Mouse (Mus musculus) layer of hippocampus, adult 6 months (tissue): ENCODE measurements around the gene Zfp764. TPM values are rescaled to one million over a fixed set of nuclear protein-coding genes. Genes with fewer than 3 reads are reported as not detected.

Source experiments
- long read RNA-seq, 2 experiments: library from polyadenylated mRNA; unstranded; transcript quantifications; one replicate each; pipeline ENCODE4 v2.0.0; 2019 to 2020
- polyA plus RNA-seq: library from polyadenylated mRNA; unstranded; fragments of <200 nt; fragmentation: Nextera tagmentation; gene quantifications from 2 replicates; pipeline ENCODE4 v1.2.3, GENCODE M21; 2021

Zfp764 gene
- polyA plus RNA-seq = 2.1 and 3.2 TPM in 2 replicates
- long read RNA-seq, experiment 1, partial matches to known transcripts = 1 of 6 reads
- long read RNA-seq, experiment 1, other reads (novel, unspliced or antisense) = 2 of 6 reads
- long read RNA-seq, experiment 2, transcript Zfp764-201 (3 exons, 2,508 nt) = major isoform, 10 of 19 reads
- long read RNA-seq, experiment 2, partial matches to known transcripts = 4 of 19 reads
- long read RNA-seq, experiment 2, other reads (novel, unspliced or antisense) = 5 of 19 reads

DNA sequence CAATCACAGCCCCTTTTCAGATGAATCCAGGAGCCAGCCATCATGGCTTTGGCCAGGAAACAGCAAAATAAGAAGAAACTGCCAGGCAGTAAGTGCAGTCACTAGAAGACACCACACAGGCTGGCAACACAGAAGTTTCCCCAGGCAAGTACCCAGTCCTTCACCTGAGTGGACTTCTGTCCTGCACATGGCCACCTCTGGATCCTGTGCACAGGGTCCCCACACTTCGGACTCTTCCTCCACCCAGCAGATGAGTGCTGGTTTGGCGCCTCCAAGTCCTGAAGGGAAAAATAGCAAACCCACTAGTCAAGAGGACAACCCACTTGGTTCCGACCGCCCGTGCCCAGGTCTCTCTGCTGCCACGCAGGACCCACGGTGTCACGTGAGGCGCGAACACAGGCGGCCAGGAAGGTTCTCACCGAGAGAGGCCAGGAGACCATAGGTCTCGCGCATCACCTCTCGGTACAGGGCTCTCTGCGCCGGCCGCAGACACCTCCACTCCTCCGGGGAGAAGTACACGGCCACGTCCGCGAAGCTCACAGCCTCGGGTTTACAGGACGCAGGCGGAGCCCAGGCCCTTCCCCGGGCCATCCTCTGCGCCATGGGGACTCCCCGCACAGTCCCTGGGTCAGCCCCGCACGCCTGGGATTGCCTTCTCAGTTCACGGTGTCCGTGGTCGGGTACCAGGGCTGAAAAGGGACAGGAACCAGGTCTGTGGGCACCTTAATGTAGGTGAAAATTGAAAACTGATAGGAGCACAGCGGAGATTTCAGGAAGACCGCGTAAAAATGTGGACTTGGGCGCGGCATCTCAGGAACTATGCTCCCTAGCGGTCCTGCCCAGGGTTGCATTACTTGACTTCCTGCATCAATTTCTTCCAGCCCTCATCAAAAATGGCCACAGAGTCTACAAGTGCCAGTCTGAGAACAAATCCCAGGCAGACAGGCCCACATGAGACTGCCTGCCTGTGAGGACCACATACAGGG is at the start of gene Zfp764:
Gene Zfp764, minus strand, starts transcription at position 821 of the 986 bp plus-strand sequence.

DNA sequence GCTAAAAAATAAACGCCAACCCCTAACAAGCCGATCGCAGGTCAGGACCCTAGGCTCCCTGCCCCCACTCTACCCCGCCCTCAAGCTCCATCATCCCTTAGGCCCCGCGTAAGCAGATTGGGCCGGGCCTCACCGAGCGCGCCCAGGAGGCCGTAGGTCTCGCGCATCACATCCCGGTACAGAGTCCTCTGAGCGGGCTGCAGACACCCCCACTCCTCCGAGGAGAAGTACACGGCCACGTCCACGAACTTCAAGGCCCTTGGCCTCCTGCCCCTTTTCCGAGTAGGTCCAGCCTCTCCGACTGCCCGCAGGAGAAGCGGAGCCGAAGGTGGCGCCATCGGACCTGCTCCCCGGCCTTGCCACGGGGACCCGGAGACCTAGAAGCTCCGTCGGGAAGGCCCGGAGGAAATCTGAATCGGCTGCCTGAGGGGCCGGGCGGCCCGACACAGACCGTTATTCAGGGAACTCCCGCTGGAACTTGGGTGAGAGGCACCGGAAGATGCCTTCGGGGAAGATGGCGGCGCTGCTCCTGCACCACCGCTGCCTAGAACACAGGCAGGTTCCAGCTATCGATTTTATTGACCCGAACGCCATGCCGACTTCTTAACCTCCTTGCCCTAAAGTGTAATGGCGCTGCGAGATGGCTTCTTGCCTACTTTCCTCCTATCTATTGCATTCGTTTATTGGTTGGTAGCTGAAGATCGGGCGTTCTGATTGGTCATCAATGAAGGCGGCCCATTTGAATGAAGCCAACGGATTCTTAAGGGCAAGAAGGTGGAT is 42.1 kb upstream of the Zfp764 start, which contains the start of gene Zfp689:
Gene Zfp689, minus strand, starts transcription at position 638 of the 780 bp plus-strand sequence.

DNA sequence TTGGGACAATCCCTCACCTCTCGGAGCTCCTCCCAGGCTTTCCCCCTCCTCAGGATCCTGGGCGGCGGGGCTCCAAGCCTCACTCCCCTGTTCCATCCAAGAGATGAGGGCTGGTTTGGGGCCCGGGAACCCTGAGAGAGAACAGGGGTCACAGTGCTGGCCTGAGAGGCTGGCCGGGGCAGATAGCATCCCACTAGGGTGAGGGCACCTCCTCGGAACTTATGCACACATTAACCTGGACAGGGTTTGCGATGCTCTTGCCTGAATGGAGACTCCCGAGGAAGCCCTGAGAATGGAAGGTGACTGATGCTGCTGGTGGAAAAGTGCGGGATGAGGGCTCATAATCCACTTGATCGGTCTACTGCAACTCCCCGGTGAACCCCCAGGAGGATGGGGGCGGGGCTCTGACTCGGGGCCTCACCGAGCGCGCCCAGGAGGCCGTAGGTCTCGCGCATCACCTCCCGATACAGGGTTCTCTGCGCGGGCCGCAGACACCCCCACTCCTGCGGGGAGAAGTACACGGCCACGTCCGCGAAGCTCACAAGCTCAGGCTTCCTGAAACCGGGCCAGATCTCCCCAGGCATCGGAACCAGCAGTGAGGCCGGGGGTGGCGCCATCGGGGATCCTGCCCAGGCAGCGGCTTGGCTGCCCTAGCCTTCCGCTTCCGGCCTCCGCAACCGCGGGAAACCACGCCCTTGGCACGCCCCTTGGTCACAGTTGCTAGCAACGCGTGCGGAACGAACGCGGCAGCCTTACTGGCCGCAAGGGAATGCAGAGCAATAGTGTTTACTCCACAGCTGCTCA is 15.0 kb upstream of the Zfp764 start, which contains the start of gene Zfp688:
Gene Zfp688, minus strand, starts transcription at position 681 of the 804 bp plus-strand sequence.

DNA sequence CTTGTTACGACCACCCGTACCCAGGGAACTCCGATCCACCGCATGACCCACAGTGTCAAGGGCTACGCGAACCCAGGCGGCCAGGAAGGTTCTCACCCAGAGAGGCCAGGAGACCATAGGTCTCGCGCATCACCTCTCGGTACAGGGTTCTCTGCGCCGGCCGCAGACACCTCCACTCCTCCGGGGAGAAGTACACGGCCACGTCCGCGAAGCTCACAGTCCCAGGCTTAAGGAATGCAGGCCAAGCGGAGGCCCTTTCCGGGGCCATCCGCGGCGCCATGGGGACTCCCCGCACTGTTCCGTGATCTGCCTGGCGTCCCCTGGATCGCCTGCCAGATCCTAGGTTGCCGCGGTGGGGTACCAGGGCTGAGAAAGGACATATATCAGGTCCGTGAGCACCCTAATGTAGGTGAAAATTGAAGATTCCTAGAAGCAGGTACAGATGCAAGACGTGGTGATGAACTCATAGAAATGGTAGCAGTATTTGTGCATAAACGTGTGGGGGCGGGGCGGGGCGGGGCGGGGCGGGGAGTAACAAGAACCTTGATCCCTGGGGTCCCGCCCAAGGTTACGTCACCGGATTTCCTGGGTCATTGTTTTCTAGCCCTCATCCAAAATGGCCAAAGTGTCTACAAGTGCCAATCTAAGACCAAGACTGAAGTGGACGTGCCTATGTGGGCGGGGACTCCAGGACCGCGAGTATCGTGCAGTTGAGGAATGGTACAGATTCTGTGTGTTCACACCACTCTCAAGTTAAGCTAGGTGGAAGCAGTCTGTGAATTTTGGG is 13.3 kb downstream of the Zfp764 start, which contains the start of gene E430018J23Rik:
Gene E430018J23Rik, minus strand, starts transcription at position 473 of the 787 bp plus-strand sequence.

DNA sequence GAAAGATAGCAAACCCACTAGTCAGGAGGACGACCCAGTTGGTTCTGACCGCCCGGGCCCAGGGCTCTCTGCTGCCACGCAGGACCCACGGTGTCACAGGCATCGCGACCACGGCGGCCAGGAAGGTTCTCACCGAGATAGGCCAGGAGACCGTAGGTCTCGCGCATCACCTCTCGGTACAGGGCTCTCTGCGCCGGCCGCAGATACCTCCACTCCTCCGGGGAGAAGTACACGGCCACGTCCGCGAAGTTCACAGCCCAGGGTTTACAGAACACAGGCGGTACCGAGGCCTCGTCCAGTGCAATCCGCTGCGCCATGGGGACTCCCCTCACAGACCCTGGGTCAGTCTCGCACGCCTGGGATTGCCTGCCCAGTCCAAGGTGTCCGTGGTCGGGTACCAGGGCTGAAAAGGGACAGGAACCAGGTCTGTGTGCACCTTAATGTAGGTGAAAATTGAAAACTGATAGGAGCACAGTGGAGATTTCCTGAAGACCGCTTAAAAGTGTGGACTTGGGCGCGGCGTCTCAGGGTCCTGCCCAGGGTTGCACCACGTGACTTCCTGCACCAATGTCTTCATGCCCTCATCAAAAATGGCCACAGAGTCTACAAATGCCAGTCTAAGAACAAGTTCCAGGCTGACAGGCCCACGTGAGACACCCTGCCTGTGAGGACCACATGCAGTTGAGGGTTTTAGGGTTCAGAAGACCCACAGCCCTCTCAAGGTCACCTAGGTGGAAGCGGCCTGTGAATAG is 19.8 kb downstream of the Zfp764 start, which contains the start of gene 9130019O22Rik:
Gene 9130019O22Rik, minus strand, starts transcription at position 526 of the 752 bp plus-strand sequence.

DNA sequence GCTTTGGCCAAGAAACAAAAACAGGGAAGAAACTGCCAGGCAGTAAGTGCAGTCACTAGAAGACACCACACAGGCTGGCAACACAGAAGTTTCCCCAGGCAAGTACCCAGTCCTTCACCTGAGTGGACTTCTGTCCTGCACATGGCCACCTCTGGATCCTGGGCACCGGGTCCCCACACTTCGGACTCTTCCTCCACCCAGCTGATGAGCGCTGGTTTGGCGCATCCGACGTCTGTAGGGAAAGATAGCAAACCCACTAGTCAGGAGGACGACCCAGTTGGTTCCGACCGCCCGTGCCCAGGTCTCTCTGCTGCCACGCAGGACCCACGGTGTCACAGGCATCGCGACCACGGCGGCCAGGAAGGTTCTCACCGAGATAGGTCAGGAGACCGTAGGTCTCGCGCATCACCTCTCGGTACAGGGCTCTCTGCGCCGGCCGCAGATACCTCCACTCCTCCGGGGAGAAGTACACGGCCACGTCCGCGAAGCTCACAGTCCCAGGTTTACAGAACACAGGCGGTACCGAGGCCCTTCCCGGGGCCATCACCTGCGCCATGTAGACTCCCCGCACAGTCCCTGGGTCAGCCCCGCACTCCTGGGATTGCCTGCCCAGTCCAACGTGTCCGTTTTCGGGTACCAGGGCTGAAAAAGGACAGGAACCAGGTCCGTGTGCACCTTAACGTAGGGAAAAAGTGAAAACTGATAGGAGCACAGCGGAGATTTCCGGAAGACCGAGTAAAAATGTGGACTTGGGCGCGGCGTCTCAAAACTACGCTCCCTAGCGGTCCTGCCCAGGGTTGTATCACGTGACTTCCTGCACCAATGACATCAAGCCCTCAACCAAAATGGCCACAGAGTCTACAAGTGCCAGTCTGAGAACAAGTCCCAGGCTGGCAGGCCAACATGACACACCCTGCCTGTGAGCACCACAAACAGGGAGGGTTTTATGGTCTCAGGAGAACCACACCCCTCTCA is 31.1 kb downstream of the Zfp764 start, which contains the start of gene Zfp747:
Gene Zfp747, minus strand, starts transcription at position 780 of the 975 bp plus-strand sequence.

Other genes with a start within 250 kb of the Zfp764 start
- gene Cd2bp2, start 210.8 kb downstream of the Zfp764 start, polyA plus RNA-seq = 30.0 and 34.9 TPM in 2 replicates
- gene Tbc1d10b, start 198.4 kb downstream of the Zfp764 start, polyA plus RNA-seq = 8.5 and 9.3 TPM in 2 replicates
- gene Mylpf, start 197.9 kb downstream of the Zfp764 start, polyA plus RNA-seq = 4.1 and 5.1 TPM in 2 replicates
- gene Zfp553, start 173.8 kb downstream of the Zfp764 start, polyA plus RNA-seq = 12.1 and 12.3 TPM in 2 replicates
- gene Sept1, start 173.7 kb downstream of the Zfp764 start, polyA plus RNA-seq = 1.3 and 2.0 TPM in 2 replicates
- 61.1 and 73.1 TPM in 2 replicates for gene Zfp771, start 162.5 kb downstream of the Zfp764 start, polyA plus RNA-seq
- gene Dctpp1, start 146.1 kb downstream of the Zfp764 start, polyA plus RNA-seq = 66.6 and 67.2 TPM in 2 replicates
- 60.4 and 69.7 TPM in 2 replicates for gene Sephs2, start 132.8 kb downstream of the Zfp764 start, polyA plus RNA-seq
- gene Itgal, start 110.6 kb downstream of the Zfp764 start, polyA plus RNA-seq = 0.04 and 0.14 TPM in 2 replicates
- 1.9 and 2.1 TPM in 2 replicates for gene Zfp768, start 61.2 kb downstream of the Zfp764 start, polyA plus RNA-seq
- 3.3 and 3.5 TPM in 2 replicates for gene Zfp747, start 30.8 kb downstream of the Zfp764 start, polyA plus RNA-seq
- 1.6 and 2.0 TPM in 2 replicates for gene 9130019O22Rik, start 19.7 kb downstream of the Zfp764 start, polyA plus RNA-seq
- gene E430018J23Rik, start 13.2 kb downstream of the Zfp764 start, polyA plus RNA-seq = 3.6 TPM in 2 replicates
- gene Zfp688, start 15.2 kb upstream of the Zfp764 start, polyA plus RNA-seq = 30.1 and 32.4 TPM in 2 replicates
- gene Zfp689, start 42.3 kb upstream of the Zfp764 start, polyA plus RNA-seq = 3.2 TPM in 2 replicates
- 13.1 and 16.1 TPM in 2 replicates for gene Prr14, start 52.8 kb upstream of the Zfp764 start, polyA plus RNA-seq
- gene Fbrs, start 72.4 kb upstream of the Zfp764 start, polyA plus RNA-seq = 4.1 and 5.4 TPM in 2 replicates
- 11.6 and 14.6 TPM in 2 replicates for gene Srcap, start 105.2 kb upstream of the Zfp764 start, polyA plus RNA-seq
- gene Gm42715, start 112.8 kb upstream of the Zfp764 start, polyA plus RNA-seq = 1.3 and 2.9 TPM in 2 replicates
- gene Tmem265, start 154.6 kb upstream of the Zfp764 start, polyA plus RNA-seq = 0.69 TPM in 1 of 2 replicates, not detected in the other
- gene Phkg2, start 166.5 kb upstream of the Zfp764 start, polyA plus RNA-seq = 17.9 and 19.5 TPM in 2 replicates
- 14.1 and 19.3 TPM in 2 replicates for gene Ccdc189, start 181.8 kb upstream of the Zfp764 start, polyA plus RNA-seq
- 8.5 and 10.1 TPM in 2 replicates for gene Rnf40, start 181.9 kb upstream of the Zfp764 start, polyA plus RNA-seq
- 2.6 and 3.4 TPM in 2 replicates for gene Zfp629, start 209.0 kb upstream of the Zfp764 start, polyA plus RNA-seq